Mouse (Mus musculus): ENCODE data around the gene Degs2.
A peak's percentile ranks its signal among the peaks of the same experiment; 100 is the strongest.

The Degs2 gene

GRCm38 (mm10) chr12:108651053-108651660 is 51.0 kb downstream of the Degs2 start:
- peak; percentile 53 for DNase-seq

GRCm38 (mm10) chr12:108647784-108648183 is 54.3 kb downstream of the Degs2 start:
- DNase-seq = peak; percentile 67

- no peak for DNase-seq
Observed at GRCm38 (mm10) chr12:108646234-108646633, 55.9 kb downstream of the Degs2 start.

- no peak for DNase-seq
Observed at GRCm38 (mm10) chr12:108642019-108642418, 60.1 kb downstream of the Degs2 start.

- DNase-seq = peak; percentile 73
Observed at GRCm38 (mm10) chr12:108639126-108639525, 63.0 kb downstream of the Degs2 start.

GRCm38 (mm10) chr12:108637440-108637839 is 64.7 kb downstream of the Degs2 start:
- no peak for DNase-seq

GRCm38 (mm10) chr12:108635501-108635900 is 66.6 kb downstream of the Degs2 start:
- peak; percentile 44 for DNase-seq

GRCm38 (mm10) chr12:108634031-108634430 is 68.1 kb downstream of the Degs2 start:
- DNase-seq = no peak

GRCm38 (mm10) chr12:108632501-108632900 is 69.6 kb downstream of the Degs2 start:
- DNase-seq = no peak

- peak; percentile 49 for DNase-seq
Observed at GRCm38 (mm10) chr12:108630741-108631688, 71.1 kb downstream of the Degs2 start.

- peak; percentile 38 for DNase-seq
Observed at GRCm38 (mm10) chr12:108629556-108629955, 72.6 kb downstream of the Degs2 start.

All from lung, postnatal 36 days (tissue).